Comparison of ENCODE assay signal across 13 mouse cellular contexts in the genomic region with DNA sequence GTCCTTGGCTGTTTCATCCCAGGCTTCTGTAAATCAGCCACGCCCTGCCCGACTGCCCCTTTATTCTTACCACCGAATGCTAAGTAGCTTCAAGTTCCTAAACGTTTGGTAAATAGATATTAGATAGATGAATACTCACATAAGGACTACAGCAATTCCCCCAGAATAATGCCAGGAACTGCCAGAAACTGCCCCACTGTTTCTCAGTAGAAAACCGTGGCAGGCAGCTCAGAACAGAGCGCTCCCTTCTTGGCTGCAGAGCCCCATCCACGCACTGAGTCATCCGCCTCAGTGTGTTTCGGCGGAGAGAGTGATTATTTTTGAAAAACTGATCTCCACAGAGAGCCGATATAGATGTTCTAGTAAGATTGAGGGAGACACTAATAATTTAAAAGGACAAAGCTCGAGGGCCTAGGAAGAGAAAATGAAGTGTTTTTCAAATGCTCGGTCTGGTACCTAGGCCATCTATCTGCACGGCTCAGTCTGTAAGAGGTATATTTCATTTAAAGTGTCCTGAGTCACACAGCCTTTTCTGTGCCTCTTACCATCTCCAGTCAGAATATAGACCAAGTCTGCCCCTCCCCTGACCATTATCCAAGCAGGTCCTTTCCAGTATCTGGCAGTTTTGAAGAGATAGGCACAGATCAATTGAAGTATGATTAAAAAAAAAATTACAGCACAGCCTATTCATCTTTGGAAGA.
DNase-seq lines count a peak whose midpoint lies in the region; ATAC-seq and TF ChIP-seq lines count a peak whose summit lies in the region.
"Had no signal": no experiment of that assay in that cellular context is flagged by ENCODE, and none has a peak within 500 bp of the region (broad histone marks: within the 10 kb centered on the region; RNA-seq: fewer than 3 reads in every experiment).

No protein-coding gene starts in this region.

- ATAC-seq in lung, postnatal 0 days, result no peak
- ATAC-seq in neural tube, embryonic 15.5 days (ENCODE audit: low FRiP score), result peak; percentile 63; the same call in 1 of the 2 replicates
- no peak for ATAC-seq in CD4-positive, CD25-positive, alpha-beta regulatory T cell, adult 4 months
- ATAC-seq: forebrain, embryonic 13.5 days; Patski had no signal

- H3K36me3 ChIP-seq in lung, postnatal 0 days (ENCODE audit: insufficient read depth, low read length), result no peaks in the 10 kb centered on the region
- H3K36me3 ChIP-seq in neural tube, embryonic 15.5 days, result no peaks in the 10 kb centered on the region
- H3K36me3 ChIP-seq: stomach, embryonic 15.5 days had no signal

- no peak overlapping the region for H3K9ac ChIP-seq in lung, postnatal 0 days (replicated peaks; ENCODE audit: low read depth)
- H3K9ac ChIP-seq in neural tube, embryonic 15.5 days (replicated peaks), result no peak overlapping the region
- H3K9ac ChIP-seq: forebrain, embryonic 13.5 days; stomach, embryonic 15.5 days had no signal

- no peak overlapping the region for H3K4me2 ChIP-seq in lung, postnatal 0 days (replicated peaks; ENCODE audit: low read depth, low read length)
- H3K4me2 ChIP-seq in neural tube, embryonic 15.5 days, result no peak overlapping the region
- H3K4me2 ChIP-seq: forebrain, embryonic 13.5 days; stomach, embryonic 15.5 days had no signal

- no peaks in the 10 kb centered on the region; the same call in 1 of the 2 replicates for H3K4me1 ChIP-seq in lung, postnatal 0 days (ENCODE audit: insufficient read depth, low read depth, low read length)
- H3K4me1 ChIP-seq in neural tube, embryonic 15.5 days, result no peaks in the 10 kb centered on the region
- H3K4me1 ChIP-seq: stomach, embryonic 15.5 days had no signal

- WGBS in lung, postnatal 0 days, result 74% methylated on average over 14 of the region's 14 CpGs
- WGBS in neural tube, embryonic 15.5 days, result 67% methylated on average over 14 of the region's 14 CpGs

- no peaks in the 10 kb centered on the region for H3K27me3 ChIP-seq in lung, postnatal 0 days (replicated peaks; ENCODE audit: insufficient read depth, low read length)
- H3K27me3 ChIP-seq in neural tube, embryonic 15.5 days (replicated peaks), result no peaks in the 10 kb centered on the region
- H3K27me3 ChIP-seq: forebrain, embryonic 13.5 days; Patski; stomach, embryonic 15.5 days had no signal

- no peak overlapping the region for H3K27ac ChIP-seq in lung, postnatal 0 days (ENCODE audit: low read length)
- H3K27ac ChIP-seq in neural tube, embryonic 15.5 days (replicated peaks), result no peak overlapping the region
- H3K27ac ChIP-seq: forebrain, embryonic 13.5 days; stomach, embryonic 15.5 days had no signal

- no peak for TF ChIP-seq EP300 in lung, postnatal 0 days (IDR thresholded peaks at IDR 0.05)

- no peak for TF ChIP-seq CTCF in lung, postnatal 0 days (IDR thresholded peaks at IDR 0.05)

- no peaks in the 10 kb centered on the region for H3K9me3 ChIP-seq in lung, postnatal 0 days (ENCODE audit: low read length)
- H3K9me3 ChIP-seq in neural tube, embryonic 15.5 days (replicated peaks), result no peaks in the 10 kb centered on the region
- H3K9me3 ChIP-seq: forebrain, embryonic 13.5 days; stomach, embryonic 15.5 days had no signal

- no peak overlapping the region for H3K4me3 ChIP-seq in lung, postnatal 0 days (ENCODE audit: low read depth, low read length)
- no peak overlapping the region for H3K4me3 ChIP-seq in neural tube, embryonic 15.5 days (replicated peaks)
- H3K4me3 ChIP-seq: forebrain, embryonic 13.5 days; stomach, embryonic 15.5 days had no signal

- DNase-seq in adrenal gland, postnatal 14 days, result peak; percentile 35
- DNase-seq in adrenal gland, adult 18-20 months (ENCODE audit: low spot score in 2 of 2), result no peak
- peak; percentile 25 for DNase-seq in lung, postnatal 10 days
- no peak for DNase-seq in lung, postnatal 0 days (ENCODE audit: low spot score)
- DNase-seq in layer of hippocampus, adult 8-10 months (ENCODE audit: low spot score in 2 of 2), result peak; percentile 41 to 69
- no peak for DNase-seq in lung, adult 18-20 months
- DNase-seq: cerebellum, adult 11 months; kidney, adult 8-10 months had no signal

Comparison
In these comparisons a context has a peak if more than half of its experiments do, and no peak if none do; other contexts are left out.
1. DNase-seq: peak in adrenal gland, postnatal 14 days (single experiment), lung, postnatal 10 days (single experiment) and layer of hippocampus, adult 8-10 months (2 of 2); none in adrenal gland, adult 18-20 months (0 of 2), lung, postnatal 0 days (single experiment) and lung, adult 18-20 months (0 of 2).